Mouse (Mus musculus) hindbrain, embryonic 15.5 days (tissue): ENCODE measurements around the gene Sh3tc1. TPM values are rescaled to one million over a fixed set of nuclear protein-coding genes. Genes with fewer than 3 reads are reported as not detected.

Experiments
- ATAC-seq: fragments of 200-750 bp; cut with Nextera tagmentation; 2 replicates; pipeline ENCODE4 v1.8.0; 2017; ENCODE audit warnings: low read depth, moderate number of reproducible peaks, moderate TSS enrichment; ENCODE audit not compliant: low FRiP score
- H3K27ac ChIP-seq: fragments of 300-500 bp; sonication (generic); replicated peaks from 2 replicates; pipeline ENCODE4 v1.5.1; 2015; ENCODE audit warnings: mild to moderate bottlenecking, inconsistent platforms
- H3K27me3 ChIP-seq: fragments of 300-500 bp; sonication (generic); 2 replicates; pipeline ENCODE4 v1.6.1; 2015; ENCODE audit warnings: control low read depth, inconsistent platforms
- H3K36me3 ChIP-seq: fragments of 300-500 bp; sonication (generic); 2 replicates; pipeline ENCODE4 v1.6.1; 2015; ENCODE audit warnings: control low read depth, inconsistent platforms
- H3K4me1 ChIP-seq: fragments of 300-500 bp; sonication (generic); replicated peaks from 2 replicates; pipeline ENCODE4 v1.6.1; 2015; ENCODE audit warnings: control low read depth, inconsistent platforms
- H3K4me2 ChIP-seq: fragments of 300-500 bp; sonication (generic); 2 replicates; pipeline ENCODE4 v1.6.1; 2015; ENCODE audit warnings: moderate library complexity, mild to moderate bottlenecking, inconsistent platforms
- H3K4me3 ChIP-seq: fragments of 300-500 bp; sonication (generic); 2 replicates; pipeline ENCODE4 v1.5.1; 2015; ENCODE audit warnings: mild to moderate bottlenecking, inconsistent platforms
- H3K9ac ChIP-seq: fragments of 300-500 bp; sonication (generic); 2 replicates; pipeline ENCODE4 v1.6.1; 2015; ENCODE audit warnings: inconsistent platforms
- H3K9me3 ChIP-seq: fragments of 300-500 bp; sonication (generic); 2 replicates; pipeline ENCODE4 v1.6.1; 2016; ENCODE audit warnings: control low read depth, inconsistent platforms
- WGBS: fragments of 180-500 bp; shearing (Covaris S2); methylation state at CpG from one replicate; pipeline ENCODE4 v1.1.7; 2015; 5-methylcytosine and 5-hydroxymethylcytosine counted together
- polyA plus RNA-seq: library from polyadenylated mRNA; unstranded; fragments of >200 nt; fragmentation: Nextera tagmentation; extraction: Ambion mirVana; gene quantifications from 2 replicates; pipeline ENCODE4 v1.2.1, GENCODE M21; 2015

Sh3tc1 gene
- polyA plus RNA-seq, 1 experiment from 2014 or later = 2.9 TPM

- Histone ChIP-seq H3K4me2 (no peak overlapping the region), H3K9ac (no peak overlapping the region), H3K4me3 (no peak overlapping the region), H3K36me3 (no peaks in the 10 kb centered on the region), H3K27me3 (no peaks in the 10 kb centered on the region), H3K4me1 (no peaks in the 10 kb centered on the region), H3K27ac (0 out of 2 replicates have a peak overlapping the region, but pooled peaks have one; percentile 36), H3K9me3 (no peaks in the 10 kb centered on the region)
- no peak; the same call in 1 of the 2 replicates for ATAC-seq
- WGBS = 61% methylated on average over 11 of the region's 11 CpGs
Observed at GRCm38 (mm10) chr5:35728957-35729460, 10.8 kb downstream of the Sh3tc1 start.

- peak overlapping the region; percentile 18 for H3K4me2 ChIP-seq
- ATAC-seq = no peak
Observed at GRCm38 (mm10) chr5:35728344-35728956, 11.3 kb downstream of the Sh3tc1 start.

GRCm38 (mm10) chr5:35727447-35727846 is 12.3 kb downstream of the Sh3tc1 start:
- no peak overlapping the region for H3K9ac ChIP-seq
- no peaks in the 10 kb centered on the region for H3K4me1 ChIP-seq
- H3K27me3 ChIP-seq = no peaks in the 10 kb centered on the region
- WGBS = 92% methylated on average over 5 of the region's 5 CpGs
- peak overlapping the region; percentile 18; the same call in 1 of the 2 replicates for H3K4me2 ChIP-seq
- no peak overlapping the region for H3K27ac ChIP-seq
- H3K9me3 ChIP-seq = no peaks in the 10 kb centered on the region
- no peak for ATAC-seq
- H3K4me3 ChIP-seq = no peak overlapping the region
- no peaks in the 10 kb centered on the region for H3K36me3 ChIP-seq

More at GRCm38 (mm10) chr5:35728344-35728956, 11.3 kb downstream of the Sh3tc1 start:
- Histone ChIP-seq H3K4me3 (no peak overlapping the region), H3K9me3 (no peaks in the 10 kb centered on the region), H3K4me1 (no peaks in the 10 kb centered on the region), H3K27ac (no peak overlapping the region), H3K9ac (no peak overlapping the region), H3K36me3 (no peaks in the 10 kb centered on the region), H3K27me3 (no peaks in the 10 kb centered on the region)
- WGBS = 92% methylated on average over 12 of the region's 12 CpGs

GRCm38 (mm10) chr5:35725840-35726239 is 13.9 kb downstream of the Sh3tc1 start:
- WGBS = 77% methylated on average over 3 of the region's 3 CpGs
- Histone ChIP-seq H3K9ac (no peak overlapping the region), H3K27me3 (no peaks in the 10 kb centered on the region), H3K4me1 (no peaks in the 10 kb centered on the region), H3K9me3 (no peaks in the 10 kb centered on the region), H3K4me3 (no peak overlapping the region), H3K4me2 (no peak overlapping the region), H3K27ac (no peak overlapping the region), H3K36me3 (no peaks in the 10 kb centered on the region)
- ATAC-seq = no peak

- H3K4me2 ChIP-seq = no peak overlapping the region
- ATAC-seq = no peak
- H3K4me1 ChIP-seq = no peaks in the 10 kb centered on the region
- 74% methylated on average over 5 of the region's 5 CpGs for WGBS
- H3K9ac ChIP-seq = no peak overlapping the region
- no peak overlapping the region for H3K4me3 ChIP-seq
- H3K27me3 ChIP-seq = no peaks in the 10 kb centered on the region
- no peaks in the 10 kb centered on the region for H3K36me3 ChIP-seq
- H3K9me3 ChIP-seq = no peaks in the 10 kb centered on the region
- H3K27ac ChIP-seq = no peak overlapping the region
Observed at GRCm38 (mm10) chr5:35723900-35724299, 15.9 kb downstream of the Sh3tc1 start.

- no peaks in the 10 kb centered on the region for H3K27me3 ChIP-seq
- no peaks in the 10 kb centered on the region for H3K4me1 ChIP-seq
- no peak overlapping the region for H3K4me3 ChIP-seq
- no peak overlapping the region for H3K27ac ChIP-seq
- H3K36me3 ChIP-seq = no peaks in the 10 kb centered on the region
- ATAC-seq = no peak
- no peak overlapping the region for H3K9ac ChIP-seq
- no peaks in the 10 kb centered on the region for H3K9me3 ChIP-seq
- no peak overlapping the region for H3K4me2 ChIP-seq
- 56% methylated on average over 2 of the region's 2 CpGs for WGBS
Observed at GRCm38 (mm10) chr5:35722654-35723053, 17.1 kb downstream of the Sh3tc1 start.

- no peak for ATAC-seq
- no peaks in the 10 kb centered on the region for H3K27me3 ChIP-seq
- no peak overlapping the region for H3K4me3 ChIP-seq
- H3K27ac ChIP-seq = no peak overlapping the region
- no peaks in the 10 kb centered on the region for H3K4me1 ChIP-seq
- WGBS = 94% methylated on average over 2 of the region's 2 CpGs
- H3K9ac ChIP-seq = no peak overlapping the region
- no peaks in the 10 kb centered on the region for H3K9me3 ChIP-seq
- no peak overlapping the region for H3K4me2 ChIP-seq
- no peaks in the 10 kb centered on the region for H3K36me3 ChIP-seq
Observed at GRCm38 (mm10) chr5:35721933-35722332, 17.9 kb downstream of the Sh3tc1 start.

GRCm38 (mm10) chr5:35719880-35720279 is 19.9 kb downstream of the Sh3tc1 start:
- Histone ChIP-seq H3K36me3 (no peaks in the 10 kb centered on the region), H3K9me3 (no peaks in the 10 kb centered on the region), H3K27ac (no peak overlapping the region), H3K4me1 (no peaks in the 10 kb centered on the region), H3K27me3 (no peaks in the 10 kb centered on the region), H3K9ac (no peak overlapping the region), H3K4me3 (no peak overlapping the region), H3K4me2 (no peak overlapping the region)
- ATAC-seq = no peak
- WGBS = 90% methylated on average over 1 of the region's 1 CpGs

GRCm38 (mm10) chr5:35719343-35719742 is 20.4 kb downstream of the Sh3tc1 start:
- no peak overlapping the region for H3K4me2 ChIP-seq
- no peaks in the 10 kb centered on the region for H3K9me3 ChIP-seq
- ATAC-seq = no peak
- H3K27ac ChIP-seq = no peak overlapping the region
- no peaks in the 10 kb centered on the region for H3K36me3 ChIP-seq
- no peaks in the 10 kb centered on the region for H3K4me1 ChIP-seq
- no peak overlapping the region for H3K4me3 ChIP-seq
- H3K27me3 ChIP-seq = no peaks in the 10 kb centered on the region
- no peak overlapping the region for H3K9ac ChIP-seq

- no peaks in the 10 kb centered on the region for H3K27me3 ChIP-seq
- no peak overlapping the region for H3K9ac ChIP-seq
- ATAC-seq = no peak
- no peak overlapping the region for H3K4me2 ChIP-seq
- H3K4me3 ChIP-seq = no peak overlapping the region
- no peaks in the 10 kb centered on the region for H3K36me3 ChIP-seq
- H3K9me3 ChIP-seq = no peaks in the 10 kb centered on the region
- H3K27ac ChIP-seq = no peak overlapping the region
- no peaks in the 10 kb centered on the region for H3K4me1 ChIP-seq
- WGBS = 84% methylated on average over 11 of the region's 11 CpGs
Observed at GRCm38 (mm10) chr5:35718817-35719216, 21.0 kb downstream of the Sh3tc1 start.

GRCm38 (mm10) chr5:35717946-35718345 is 21.8 kb downstream of the Sh3tc1 start:
- ATAC-seq = no peak
- no peaks in the 10 kb centered on the region for H3K4me1 ChIP-seq

GRCm38 (mm10) chr5:35717455-35717854 is 22.3 kb downstream of the Sh3tc1 start:
- 84% methylated on average over 5 of the region's 5 CpGs for WGBS
- no peaks in the 10 kb centered on the region for H3K36me3 ChIP-seq
- no peaks in the 10 kb centered on the region for H3K27me3 ChIP-seq
- H3K9ac ChIP-seq = no peak overlapping the region
- H3K27ac ChIP-seq = no peak overlapping the region
- no peak for ATAC-seq
- no peaks in the 10 kb centered on the region for H3K9me3 ChIP-seq
- no peak overlapping the region for H3K4me2 ChIP-seq
- H3K4me1 ChIP-seq = no peaks in the 10 kb centered on the region
- H3K4me3 ChIP-seq = no peak overlapping the region

More at GRCm38 (mm10) chr5:35717946-35718345, 21.8 kb downstream of the Sh3tc1 start:
- Histone ChIP-seq H3K4me2 (no peak overlapping the region), H3K27ac (no peak overlapping the region), H3K9me3 (no peaks in the 10 kb centered on the region), H3K36me3 (no peaks in the 10 kb centered on the region), H3K4me3 (no peak overlapping the region), H3K9ac (no peak overlapping the region), H3K27me3 (no peaks in the 10 kb centered on the region)
- 59% methylated on average over 4 of the region's 4 CpGs for WGBS
